Mouse (Mus musculus) leukemia stem cell, adult 10-12 weeks (primary cell): ENCODE measurements around the gene Eva1c. TPM values are rescaled to one million over a fixed set of nuclear protein-coding genes. Genes with fewer than 3 reads are reported as not detected.

Experiments used
- polyA plus RNA-seq: library from polyadenylated mRNA; stranded (reverse); fragments of >175 nt; gene quantifications from 2 replicates; pipeline ENCODE4 v1.2.3, GENCODE M21; 2012; ENCODE audit warnings: low replicate concordance

Gene Eva1c
- 0.63 and 1.5 TPM in 2 replicates for polyA plus RNA-seq

DNA sequence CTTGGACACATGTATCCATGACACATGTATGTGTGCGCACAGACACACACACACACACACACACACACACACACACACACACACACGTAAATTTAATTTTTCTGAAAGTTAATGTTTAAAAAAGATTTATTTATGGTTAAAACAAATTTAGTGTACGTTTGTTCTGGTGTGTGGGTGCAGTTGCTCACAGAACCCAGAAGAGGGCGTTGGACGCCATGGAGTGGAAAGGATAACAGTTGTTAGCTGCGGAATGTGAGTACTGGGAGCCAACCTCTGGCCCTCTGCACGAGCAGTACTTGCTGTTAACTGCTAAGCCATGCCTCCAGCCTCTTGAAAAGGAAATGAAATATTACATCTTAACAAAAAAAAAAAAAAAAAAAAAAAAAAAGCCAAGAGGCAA, at the start of gene Eva1c:
Gene Eva1c (plus strand): TSS at position 263 of the 400 bp plus-strand sequence.

DNA sequence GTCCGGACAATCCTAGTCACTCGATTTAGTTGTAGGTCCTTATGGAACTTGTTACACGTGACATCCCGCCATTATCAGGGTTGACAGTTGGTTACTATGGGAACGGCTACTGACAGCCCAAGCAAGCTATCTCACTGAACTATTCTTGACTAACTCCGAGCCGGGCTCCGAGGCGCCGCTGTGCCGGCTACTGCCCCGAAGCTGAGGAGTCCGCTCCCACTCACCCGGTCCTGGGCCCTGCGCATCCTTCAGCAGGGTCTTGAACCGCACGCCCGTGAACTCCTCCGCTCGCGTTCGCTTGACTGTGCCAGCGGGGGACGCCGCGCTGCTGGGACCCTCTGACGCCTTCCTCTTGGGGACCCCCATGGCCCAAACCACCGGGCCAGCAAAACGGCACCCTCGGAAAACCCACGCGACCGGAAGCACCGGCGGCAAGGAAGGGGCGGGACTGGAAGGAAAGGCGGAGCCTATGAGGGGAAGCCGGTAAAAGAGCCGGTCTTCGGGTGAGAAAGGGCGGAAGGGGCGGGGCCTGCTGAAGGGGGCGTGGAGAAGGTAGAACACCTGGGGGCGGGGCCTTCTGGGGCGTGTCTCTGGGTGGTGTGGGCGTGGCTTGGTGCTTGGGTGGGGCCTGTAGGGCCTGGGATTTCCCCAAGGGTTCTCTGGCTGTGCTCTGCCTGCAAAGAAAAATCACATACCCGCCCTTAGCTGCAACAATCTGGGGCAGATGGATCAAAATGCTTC, 16.4 kb upstream of the Eva1c start, which contains the start of gene Urb1:
Gene Urb1 (minus strand): TSS at position 439 of the 741 bp plus-strand sequence.

DNA sequence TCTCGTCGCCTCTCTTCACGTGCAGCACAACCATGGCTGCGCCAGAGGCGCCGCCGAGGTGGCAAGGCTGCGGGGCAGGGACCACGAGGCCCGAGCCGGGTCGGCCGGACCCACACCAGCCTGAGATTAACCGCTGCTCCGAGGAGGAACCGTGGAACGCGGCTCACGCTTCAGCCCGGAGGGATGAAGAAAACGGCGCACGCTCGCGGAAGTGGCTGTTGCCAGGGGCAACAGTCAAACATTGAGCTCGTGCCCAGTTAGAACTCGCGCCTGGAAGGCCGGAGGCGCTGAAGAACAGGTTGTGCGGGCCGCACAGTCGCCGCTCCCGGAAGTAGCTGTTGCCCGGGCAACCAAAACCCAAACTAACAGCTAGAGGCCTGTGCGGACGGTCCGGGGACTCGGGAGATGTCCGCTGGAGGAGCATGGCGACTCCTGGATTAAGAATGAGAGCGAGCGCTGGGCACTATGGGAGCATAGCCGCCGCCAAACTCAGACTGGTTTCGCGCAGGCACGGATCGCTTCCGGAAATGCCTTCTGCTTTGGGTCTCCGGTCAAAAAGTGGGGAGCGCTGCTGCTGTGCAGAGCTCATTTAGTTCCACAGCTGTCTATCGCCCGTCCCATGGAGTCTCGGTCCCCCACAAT, 108.3 kb downstream of the Eva1c start, which contains the start of gene Cfap298:
Gene Cfap298 (minus strand): TSS at position 428 of the 642 bp plus-strand sequence.

Other genes with a start within 250 kb of the Eva1c start
- 16.3 and 29.0 TPM in 2 replicates for gene Mis18a, start 99.3 kb upstream of the Eva1c start, polyA plus RNA-seq
- 2.0 and 3.8 TPM in 2 replicates for gene Mrap, start 88.5 kb upstream of the Eva1c start, polyA plus RNA-seq
- 5.4 and 10.6 TPM in 2 replicates for gene Urb1, start 16.3 kb upstream of the Eva1c start, polyA plus RNA-seq
- 33.1 and 44.2 TPM in 2 replicates for gene Cfap298, start 108.4 kb downstream of the Eva1c start, polyA plus RNA-seq
- gene Synj1, start 184.6 kb downstream of the Eva1c start, polyA plus RNA-seq: 70.7 and 79.7 TPM in 2 replicates
- gene Paxbp1, start 217.8 kb downstream of the Eva1c start, polyA plus RNA-seq: 26.8 and 29.6 TPM in 2 replicates